Mouse (Mus musculus): ENCODE data around the gene Cldn24.
A peak's percentile ranks its signal among the peaks of the same experiment; 100 is the strongest.

Cldn24 gene

GRCm38 (mm10) chr8:47826911-47827310 lies 5.0 kb downstream of the Cldn24 start:
- DNase-seq (ENCODE audit: low read depth), result no peak

GRCm38 (mm10) chr8:47832616-47833015 lies 10.7 kb downstream of the Cldn24 start:
- DNase-seq (ENCODE audit: low read depth), result no peak

GRCm38 (mm10) chr8:47833944-47834343 lies 12.0 kb downstream of the Cldn24 start:
- DNase-seq (ENCODE audit: low read depth), result peak; percentile 81

GRCm38 (mm10) chr8:47843063-47843462 lies 21.1 kb downstream of the Cldn24 start:
- DNase-seq (ENCODE audit: low read depth), result peak; percentile 29

DNA sequence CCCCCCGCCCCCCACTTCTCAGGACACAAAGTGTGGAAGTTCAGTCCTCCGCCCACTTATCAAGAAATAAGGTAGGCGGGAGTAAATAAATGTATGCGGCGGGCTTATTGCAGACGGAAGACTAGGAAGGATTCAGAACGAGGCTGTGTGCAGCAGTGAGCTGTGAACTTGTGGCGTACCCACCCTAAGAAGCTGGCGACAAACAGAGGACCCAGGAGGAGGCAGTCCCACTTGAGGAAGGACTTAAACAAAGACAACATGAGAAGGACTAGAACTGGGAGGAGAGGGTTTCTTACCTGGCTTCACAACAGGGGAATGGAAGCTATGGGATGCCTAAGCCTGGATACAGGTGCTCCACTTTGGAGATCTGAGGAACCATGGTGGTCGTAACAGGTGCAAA lies 21.7 kb downstream of the Cldn24 start:
- DNase-seq (ENCODE audit: low read depth), result no peak

- no peak for DNase-seq (ENCODE audit: low read depth)
These were observed 24.0 kb downstream of the Cldn24 start for GRCm38 (mm10) chr8:47845956-47846355.

DNA sequence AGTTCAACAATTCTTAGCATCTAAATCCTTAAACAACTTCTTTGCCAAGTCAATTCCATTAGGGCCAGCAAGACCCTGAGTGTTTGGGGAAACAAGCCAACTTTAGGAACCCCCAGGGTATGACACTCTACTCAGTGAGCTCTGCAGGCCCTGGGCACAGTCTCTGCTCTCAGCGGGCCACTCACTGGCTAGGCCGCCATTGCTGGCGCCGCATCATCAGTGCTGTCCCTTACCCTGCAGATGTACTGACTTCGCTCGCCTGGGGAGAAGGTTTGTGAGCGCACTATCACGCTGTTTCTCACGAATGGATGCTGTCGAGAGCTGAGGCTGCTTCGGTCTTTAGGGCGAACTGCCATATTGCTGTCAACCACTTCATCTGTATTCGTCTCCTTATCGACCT lies 25.2 kb downstream of the Cldn24 start:
- DNase-seq (ENCODE audit: low read depth), result no peak

- no peak for DNase-seq (ENCODE audit: low read depth)
These were observed 26.0 kb downstream of the Cldn24 start for GRCm38 (mm10) chr8:47847931-47848330.

- peak; percentile 52 for DNase-seq (ENCODE audit: low read depth)
These were observed 27.9 kb downstream of the Cldn24 start for GRCm38 (mm10) chr8:47849842-47850241.

GRCm38 (mm10) chr8:47851824-47852502 lies 30.0 kb downstream of the Cldn24 start:
- DNase-seq (ENCODE audit: low read depth), result peak; percentile 64

GRCm38 (mm10) chr8:47852737-47853136 lies 30.8 kb downstream of the Cldn24 start:
- DNase-seq (ENCODE audit: low read depth), result no peak

DNA sequence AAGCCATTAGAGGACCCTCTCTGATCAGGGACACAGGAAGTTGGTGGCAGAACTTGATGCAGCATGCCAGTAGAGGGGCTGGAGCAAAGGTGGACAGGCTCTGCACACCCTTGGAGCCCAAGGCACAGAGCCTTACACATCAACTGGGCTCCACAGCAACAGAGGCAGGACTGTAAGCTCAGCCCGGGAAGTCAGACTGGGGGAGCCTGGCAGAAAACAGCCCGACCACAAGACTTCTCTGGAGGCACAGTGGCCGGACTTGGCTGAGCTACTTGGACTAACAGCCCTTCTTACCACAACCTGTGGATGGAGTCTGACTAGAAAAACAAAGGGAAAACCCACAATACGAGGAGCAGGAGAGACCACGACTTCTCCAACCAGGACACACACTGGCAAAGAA lies 31.4 kb downstream of the Cldn24 start:
- DNase-seq (ENCODE audit: low read depth), result no peak

- DNase-seq (ENCODE audit: low read depth), result no peak
These were observed 37.3 kb downstream of the Cldn24 start for GRCm38 (mm10) chr8:47859259-47859658.

DNA sequence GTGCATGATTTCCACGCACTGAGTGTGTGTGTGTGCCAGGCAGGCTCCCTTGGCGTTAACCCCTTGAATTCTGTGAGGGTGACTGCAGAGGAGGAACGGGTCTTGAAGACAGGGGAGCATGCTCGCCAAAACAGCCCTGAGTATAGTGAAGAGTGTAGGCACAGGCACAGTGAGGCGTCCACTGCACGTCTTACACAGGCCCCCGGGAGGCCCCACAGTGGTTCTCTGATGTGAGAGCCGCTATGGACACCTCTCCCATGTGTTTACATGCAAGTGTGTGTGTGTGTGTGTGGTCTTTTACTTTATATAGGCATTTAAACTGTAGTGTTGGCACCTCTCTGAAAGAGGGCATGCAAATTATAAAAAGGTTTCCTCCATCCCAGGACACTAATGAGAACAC lies 44.6 kb downstream of the Cldn24 start:
- no peak for DNase-seq (ENCODE audit: low read depth)

GRCm38 (mm10) chr8:47867067-47867466 lies 45.1 kb downstream of the Cldn24 start:
- DNase-seq (ENCODE audit: low read depth), result peak; percentile 74
